Mouse (Mus musculus): ENCODE results near the gene Anks6. TPM values are rescaled to one million over a fixed set of nuclear protein-coding genes. Genes with fewer than 3 reads are reported as not detected.

Anks6 gene
- polyA plus RNA-seq, 1 experiment from 2014 or later = 4.8 TPM

- Histone ChIP-seq H3K9me3 (ENCODE audit: low read depth, low read length) (no peaks in the 10 kb centered on the region), H3K4me1 (ENCODE audit: insufficient read depth) (no peaks in the 10 kb centered on the region), H3K36me3 (ENCODE audit: insufficient read depth) (no peaks in the 10 kb centered on the region), H3K9ac (no peak overlapping the region), H3K27me3 (ENCODE audit: insufficient read depth, low read length) (peaks cover 34% of the 10 kb centered on the region), H3K4me2 (no peak overlapping the region), H3K27ac (ENCODE audit: low read depth) (no peak overlapping the region), H3K4me3 (ENCODE audit: low read depth, low read length) (no peak overlapping the region)
- no peak for DNase-seq
- WGBS = 83% methylated on average over 7 of the region's 7 CpGs
- no peak for TF ChIP-seq CTCF (IDR thresholded peaks at IDR 0.05; ENCODE audit: low read depth)
- ATAC-seq (ENCODE audit: insufficient read depth) = no peak
These were observed 31.4 kb upstream of the Anks6 start for GRCm38 (mm10) chr4:47088671-47089070.

GRCm38 (mm10) chr4:47083824-47084223, 26.6 kb upstream of the Anks6 start:
- 86% methylated on average over 7 of the region's 7 CpGs for WGBS
- Histone ChIP-seq H3K36me3 (ENCODE audit: insufficient read depth) (no peaks in the 10 kb centered on the region), H3K9me3 (ENCODE audit: low read depth, low read length) (no peaks in the 10 kb centered on the region), H3K4me2 (no peak overlapping the region), H3K9ac (no peak overlapping the region), H3K27me3 (ENCODE audit: insufficient read depth, low read length) (no peaks in the 10 kb centered on the region), H3K4me3 (ENCODE audit: low read depth, low read length) (no peak overlapping the region), H3K4me1 (ENCODE audit: insufficient read depth) (no peaks in the 10 kb centered on the region), H3K27ac (ENCODE audit: low read depth) (no peak overlapping the region)
- no peak for DNase-seq
- ATAC-seq (ENCODE audit: insufficient read depth) = no peak
- TF ChIP-seq CTCF (IDR thresholded peaks at IDR 0.05; ENCODE audit: low read depth) = no peak

GRCm38 (mm10) chr4:47080647-47081010, 23.4 kb upstream of the Anks6 start:
- no peaks in the 10 kb centered on the region for H3K9me3 ChIP-seq (ENCODE audit: low read depth, low read length)
- no peak overlapping the region for H3K27ac ChIP-seq (ENCODE audit: low read depth)
- no peaks in the 10 kb centered on the region for H3K4me1 ChIP-seq (ENCODE audit: insufficient read depth)
- DNase-seq (no peak), ATAC-seq (ENCODE audit: insufficient read depth) (no peak)
- 99% methylated on average over 4 of the region's 4 CpGs for WGBS
- no peaks in the 10 kb centered on the region for H3K36me3 ChIP-seq (ENCODE audit: insufficient read depth)
- TF ChIP-seq CTCF (IDR thresholded peaks at IDR 0.05; ENCODE audit: low read depth) = no peak
- no peaks in the 10 kb centered on the region for H3K27me3 ChIP-seq (ENCODE audit: insufficient read depth, low read length)
- no peak overlapping the region for H3K9ac ChIP-seq
- H3K4me3 ChIP-seq (ENCODE audit: low read depth, low read length) = no peak overlapping the region
- no peak overlapping the region for H3K4me2 ChIP-seq

- no peaks in the 10 kb centered on the region for H3K4me1 ChIP-seq (ENCODE audit: insufficient read depth)
- no peak overlapping the region for H3K4me2 ChIP-seq
- no peak overlapping the region for H3K27ac ChIP-seq (ENCODE audit: low read depth)
- no peak overlapping the region for H3K4me3 ChIP-seq (ENCODE audit: low read depth, low read length)
- H3K27me3 ChIP-seq (ENCODE audit: insufficient read depth, low read length) = no peaks in the 10 kb centered on the region
- no peaks in the 10 kb centered on the region for H3K36me3 ChIP-seq (ENCODE audit: insufficient read depth)
- WGBS = 88% methylated on average over 17 of the region's 17 CpGs
- ATAC-seq (ENCODE audit: insufficient read depth) (no peak), DNase-seq (no peak)
- H3K9me3 ChIP-seq (ENCODE audit: low read depth, low read length) = no peaks in the 10 kb centered on the region
- TF ChIP-seq CTCF (IDR thresholded peaks at IDR 0.05; ENCODE audit: low read depth) = no peak
- H3K9ac ChIP-seq = no peak overlapping the region
These were observed 22.9 kb upstream of the Anks6 start for GRCm38 (mm10) chr4:47079997-47080646.

- H3K9me3 ChIP-seq (ENCODE audit: low read depth, low read length) = no peaks in the 10 kb centered on the region
- ATAC-seq (ENCODE audit: insufficient read depth) = peak; percentile 49; the same call in 1 of the 2 replicates
- H3K9ac ChIP-seq = no peak overlapping the region
- no peaks in the 10 kb centered on the region for H3K4me1 ChIP-seq (ENCODE audit: insufficient read depth)
- no peaks in the 10 kb centered on the region for H3K27me3 ChIP-seq (ENCODE audit: insufficient read depth, low read length)
- DNase-seq = peak; percentile 11
- H3K4me2 ChIP-seq = no peak overlapping the region
- H3K27ac ChIP-seq (ENCODE audit: low read depth) = no peak overlapping the region
- H3K36me3 ChIP-seq (ENCODE audit: insufficient read depth) = no peaks in the 10 kb centered on the region
- WGBS = 21% methylated on average over 2 of the region's 2 CpGs
- TF ChIP-seq CTCF (IDR thresholded peaks at IDR 0.05; ENCODE audit: low read depth) = no peak
- no peak overlapping the region for H3K4me3 ChIP-seq (ENCODE audit: low read depth, low read length)
These were observed 17.8 kb upstream of the Anks6 start for GRCm38 (mm10) chr4:47075054-47075453.

- Histone ChIP-seq H3K27ac (ENCODE audit: low read depth) (no peak overlapping the region), H3K9ac (no peak overlapping the region), H3K36me3 (ENCODE audit: insufficient read depth) (no peaks in the 10 kb centered on the region), H3K9me3 (ENCODE audit: low read depth, low read length) (no peaks in the 10 kb centered on the region; the same call in 1 of the 2 replicates), H3K4me2 (no peak overlapping the region), H3K4me1 (ENCODE audit: insufficient read depth) (no peaks in the 10 kb centered on the region; the same call in 1 of the 2 replicates), H3K4me3 (ENCODE audit: low read depth, low read length) (no peak overlapping the region), H3K27me3 (ENCODE audit: insufficient read depth, low read length) (peaks cover 11% of the 10 kb centered on the region; the same call in 1 of the 2 replicates)
- no peak for TF ChIP-seq CTCF (IDR thresholded peaks at IDR 0.05; ENCODE audit: low read depth)
- DNase-seq (no peak), ATAC-seq (ENCODE audit: insufficient read depth) (no peak)
- WGBS = 0% methylated on average over 1 of the region's 1 CpGs
These were observed 3.7 kb upstream of the Anks6 start for GRCm38 (mm10) chr4:47060900-47061299.

- Histone ChIP-seq H3K9me3 (ENCODE audit: low read depth, low read length) (no peaks in the 10 kb centered on the region; the same call in 1 of the 2 replicates), H3K27ac (ENCODE audit: low read depth) (no peak overlapping the region), H3K36me3 (ENCODE audit: insufficient read depth) (no peaks in the 10 kb centered on the region), H3K4me2 (peak overlapping the region; percentile 81), H3K4me3 (ENCODE audit: low read depth, low read length) (peak overlapping the region; percentile 63), H3K4me1 (ENCODE audit: insufficient read depth) (no peaks in the 10 kb centered on the region; the same call in 1 of the 2 replicates), H3K27me3 (ENCODE audit: insufficient read depth, low read length) (peaks cover 17% of the 10 kb centered on the region), H3K9ac (peak overlapping the region; percentile 67)
- TF ChIP-seq CTCF (IDR thresholded peaks at IDR 0.05; ENCODE audit: low read depth) = no peak
- DNase-seq (peak; percentile 6), ATAC-seq (ENCODE audit: insufficient read depth) (peak; percentile 38; the same call in 1 of the 2 replicates)
- WGBS = 27% methylated on average over 25 of the region's 25 CpGs
These were observed 491 bp upstream of the Anks6 start for GRCm38 (mm10) chr4:47057510-47058325.
